Mouse (Mus musculus) spleen, postnatal 0 days (tissue): ENCODE data around the gene Olfr1315-ps1. TPM values are rescaled to one million over a fixed set of nuclear protein-coding genes. Genes with fewer than 3 reads are reported as not detected.

Experiments
- polyA plus RNA-seq: library from polyadenylated mRNA; unstranded; fragments of >200 nt; fragmentation: Nextera tagmentation; extraction: Ambion mirVana; gene quantifications from 2 replicates; pipeline ENCODE4 v1.2.1, GENCODE M21; 2015

Gene Olfr1315-ps1
- polyA plus RNA-seq, result not detected in 2 replicates

DNA sequence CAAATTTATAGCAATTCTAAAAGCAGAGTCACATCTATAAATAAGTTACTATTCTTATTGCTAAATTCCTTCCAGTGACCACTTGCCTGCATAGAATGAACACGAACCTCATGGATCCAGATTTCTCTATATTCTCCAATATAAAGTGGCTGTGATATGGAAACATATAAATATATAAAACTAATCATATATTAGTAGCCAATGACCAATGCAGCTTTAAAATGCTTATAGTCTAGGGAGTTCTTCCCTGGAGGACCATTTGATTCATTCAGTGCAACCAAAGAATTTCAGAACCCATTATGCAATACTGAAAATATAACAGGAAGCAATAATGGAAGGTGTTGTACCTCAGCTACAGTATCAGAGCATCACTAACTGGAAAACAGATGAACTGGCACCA is at the start of gene Olfr1315-ps1:
TSS of gene Olfr1315-ps1 (minus strand) at position 101 of the 400 bp plus-strand sequence.

DNA sequence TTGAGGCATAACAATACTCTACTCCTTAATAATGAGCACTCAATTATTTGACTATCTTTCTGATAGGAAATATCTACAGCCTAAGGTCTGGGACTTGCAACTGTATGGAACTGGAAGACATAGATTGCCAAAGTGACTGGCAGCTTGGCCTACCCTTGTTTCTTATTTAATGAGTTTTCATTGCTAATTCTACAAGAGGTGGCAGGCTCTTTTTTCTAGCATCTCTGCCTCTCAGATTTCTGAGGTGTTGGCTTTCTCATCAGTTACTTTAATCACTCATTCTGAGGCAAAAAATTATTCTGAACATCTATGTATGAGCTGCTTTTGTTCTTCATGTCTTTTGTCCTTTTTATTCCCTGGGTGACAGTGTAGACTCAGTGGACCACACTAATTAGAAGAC is 38.7 kb upstream of the Olfr1315-ps1 start, which contains the start of gene Olfr1318:
TSS of gene Olfr1318 (plus strand) at position 301 of the 400 bp plus-strand sequence.

DNA sequence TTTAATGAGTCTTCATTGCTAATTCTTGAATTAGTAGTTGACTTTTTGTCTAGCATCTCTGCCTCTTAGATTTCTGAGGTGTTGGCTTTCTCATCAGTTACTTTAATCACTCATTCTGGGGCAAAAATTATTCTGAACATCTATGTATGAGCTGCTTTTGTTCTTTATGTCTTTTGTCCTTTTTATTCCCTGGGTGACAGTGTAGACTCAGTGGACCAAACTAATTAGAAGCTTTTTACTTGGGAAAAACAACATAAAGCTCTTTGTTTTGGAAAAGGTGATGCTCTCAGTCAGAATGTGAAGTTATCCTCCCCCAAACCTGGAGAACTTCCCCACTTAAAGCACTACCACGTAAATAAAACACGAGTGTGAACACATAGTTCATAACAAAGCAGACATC is 24.8 kb upstream of the Olfr1315-ps1 start, which contains the start of gene Olfr1317:
TSS of gene Olfr1317 (plus strand) at position 301 of the 400 bp plus-strand sequence.

DNA sequence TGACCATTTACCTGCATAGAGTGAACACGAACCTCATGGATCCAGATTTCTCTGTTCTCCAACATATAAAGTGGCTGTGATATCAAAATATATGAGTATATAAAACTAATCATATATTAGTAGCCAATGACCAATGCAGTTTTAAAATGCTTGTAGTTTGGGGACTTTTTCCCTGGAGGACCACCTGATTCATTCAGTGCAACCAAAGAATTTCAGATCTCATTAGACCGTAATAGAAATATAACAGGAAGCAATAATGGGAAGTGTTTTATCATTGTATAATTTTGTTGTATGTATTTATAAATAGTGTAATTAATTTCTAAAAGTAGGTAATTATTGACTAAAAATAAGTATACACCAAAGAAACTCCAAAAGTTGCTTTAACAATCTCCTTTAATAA is 19.6 kb upstream of the Olfr1315-ps1 start, which contains the start of gene Olfr1316:
TSS of gene Olfr1316 (minus strand) at position 101 of the 400 bp plus-strand sequence.

DNA sequence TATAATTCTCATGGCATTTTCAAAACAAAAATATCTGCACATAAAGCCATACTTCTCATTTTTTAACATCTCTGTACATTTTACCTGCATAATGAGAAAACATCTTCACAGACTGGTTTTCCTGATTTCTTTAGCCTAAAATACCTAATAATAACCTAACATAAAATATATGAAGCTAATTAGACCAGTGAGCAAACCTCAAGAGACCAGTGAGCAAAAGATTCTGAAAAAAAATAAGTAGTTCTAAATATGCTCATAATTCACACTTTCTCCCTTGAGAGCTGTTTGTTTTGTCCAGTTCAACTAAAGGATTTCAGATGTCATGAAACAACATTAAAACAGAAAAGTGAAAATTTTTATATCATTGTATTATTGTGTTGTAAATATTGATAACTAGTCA is 18.6 kb downstream of the Olfr1315-ps1 start, which contains the start of gene Olfr1314:
TSS of gene Olfr1314 (minus strand) at position 101 of the 400 bp plus-strand sequence.

DNA sequence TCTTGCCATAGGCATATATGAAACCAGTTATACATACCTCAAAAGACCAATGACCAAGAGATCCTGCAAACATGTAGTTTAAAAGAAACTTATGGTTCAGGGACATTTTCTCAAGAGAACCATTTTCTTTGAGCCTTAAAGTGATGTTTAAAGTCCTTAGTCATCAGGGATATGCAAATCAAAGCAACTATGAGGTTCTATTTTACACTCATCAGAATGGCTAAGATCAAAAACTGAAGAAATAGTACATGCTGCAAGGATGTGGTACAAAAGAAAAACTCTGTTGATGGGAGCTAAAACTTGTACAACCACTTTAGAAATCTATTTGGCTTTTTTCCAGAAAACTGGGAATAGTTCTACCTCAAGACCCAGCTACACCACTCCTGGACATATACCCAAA is 37.5 kb downstream of the Olfr1315-ps1 start, which contains the start of gene Olfr1313:
TSS of gene Olfr1313 (minus strand) at position 101 of the 400 bp plus-strand sequence.

Other genes with a start within 250 kb of the Olfr1315-ps1 start
- gene Olfr1305, start 238.3 kb downstream of the Olfr1315-ps1 start, polyA plus RNA-seq, result not detected in 2 replicates
- gene Olfr1306, start 199.2 kb downstream of the Olfr1315-ps1 start, polyA plus RNA-seq, result not detected in 2 replicates
- gene Olfr1307, start 166.0 kb downstream of the Olfr1315-ps1 start, polyA plus RNA-seq, result not detected in 2 replicates
- gene Olfr1308, start 150.5 kb downstream of the Olfr1315-ps1 start, polyA plus RNA-seq, result not detected in 2 replicates
- not detected in 2 replicates for gene Olfr1309, start 125.2 kb downstream of the Olfr1315-ps1 start, polyA plus RNA-seq
- gene Olfr1310, start 102.7 kb downstream of the Olfr1315-ps1 start, polyA plus RNA-seq, result not detected in 2 replicates
- not detected in 2 replicates for gene Olfr1311, start 91.0 kb downstream of the Olfr1315-ps1 start, polyA plus RNA-seq
- not detected in 2 replicates for gene Olfr1312, start 65.2 kb downstream of the Olfr1315-ps1 start, polyA plus RNA-seq
- gene Olfr1313, start 37.6 kb downstream of the Olfr1315-ps1 start, polyA plus RNA-seq, result not detected in 2 replicates
- not detected in 2 replicates for gene Olfr1314, start 18.7 kb downstream of the Olfr1315-ps1 start, polyA plus RNA-seq
- gene Olfr1316, start 19.5 kb upstream of the Olfr1315-ps1 start, polyA plus RNA-seq, result not detected in 2 replicates
- not detected in 2 replicates for gene Olfr1317, start 24.9 kb upstream of the Olfr1315-ps1 start, polyA plus RNA-seq
- gene Olfr1318, start 38.8 kb upstream of the Olfr1315-ps1 start, polyA plus RNA-seq, result 0.04 TPM in 1 of 2 replicates, not detected in the other
- 5.5 and 8.4 TPM in 2 replicates for gene Lpcat4, start 124.0 kb upstream of the Olfr1315-ps1 start, polyA plus RNA-seq
- gene Nutm1, start 143.9 kb upstream of the Olfr1315-ps1 start, polyA plus RNA-seq, result 0.04 TPM in 1 of 2 replicates, not detected in the other
- 190 and 201 TPM in 2 replicates for gene Nop10, start 146.5 kb upstream of the Olfr1315-ps1 start, polyA plus RNA-seq
- gene Slc12a6, start 150.4 kb upstream of the Olfr1315-ps1 start, polyA plus RNA-seq, result 10.8 and 14.1 TPM in 2 replicates
- gene Gm21985, start 150.9 kb upstream of the Olfr1315-ps1 start, polyA plus RNA-seq, result not detected in 2 replicates